Mouse (Mus musculus) cerebellum, postnatal 14 days (tissue): Measurements from ENCODE around the gene Zdhhc17.
A peak's percentile ranks its signal among the peaks of the same experiment; 100 is the strongest.

Source experiments
- DNase-seq, 2 experiments: peaks; one replicate each; pipeline ENCODE4 v3.0.0; 2021; ENCODE audit warnings: mixed read lengths in 2 of 2

The Zdhhc17 gene

GRCm38 (mm10) chr10:111004220-111004619 is 5.7 kb downstream of the Zdhhc17 start:
- no peak for DNase-seq

GRCm38 (mm10) chr10:110999201-110999600 is 10.7 kb downstream of the Zdhhc17 start:
- no peak for DNase-seq

- no peak for DNase-seq
These were observed 12.8 kb downstream of the Zdhhc17 start for GRCm38 (mm10) chr10:110997180-110997579.

- DNase-seq = no peak
These were observed 15.2 kb downstream of the Zdhhc17 start for GRCm38 (mm10) chr10:110994761-110995160.

GRCm38 (mm10) chr10:110993249-110993648 is 16.7 kb downstream of the Zdhhc17 start:
- DNase-seq = no peak

- peak; percentile 41 to 43 for DNase-seq
These were observed 17.9 kb downstream of the Zdhhc17 start for GRCm38 (mm10) chr10:110992047-110992431.

GRCm38 (mm10) chr10:110991307-110992046 is 18.5 kb downstream of the Zdhhc17 start:
- DNase-seq = no peak

- peak; percentile 44 to 51 for DNase-seq
These were observed 20.2 kb downstream of the Zdhhc17 start for GRCm38 (mm10) chr10:110989729-110990128.

- DNase-seq = no peak
These were observed 23.3 kb downstream of the Zdhhc17 start for GRCm38 (mm10) chr10:110986682-110987081.

- DNase-seq = no peak
These were observed 27.2 kb downstream of the Zdhhc17 start for GRCm38 (mm10) chr10:110982771-110983170.

GRCm38 (mm10) chr10:110980441-110980840 is 29.5 kb downstream of the Zdhhc17 start:
- no peak for DNase-seq

GRCm38 (mm10) chr10:110979431-110979830 is 30.5 kb downstream of the Zdhhc17 start:
- no peak for DNase-seq

- no peak for DNase-seq
These were observed 32.6 kb downstream of the Zdhhc17 start for GRCm38 (mm10) chr10:110977379-110977778.

GRCm38 (mm10) chr10:110976046-110976445 is 33.9 kb downstream of the Zdhhc17 start:
- peak; percentile 60 to 62 for DNase-seq

GRCm38 (mm10) chr10:110974885-110975284 is 35.1 kb downstream of the Zdhhc17 start:
- no peak for DNase-seq

GRCm38 (mm10) chr10:110974463-110974862 is 35.5 kb downstream of the Zdhhc17 start:
- DNase-seq = peak; percentile 78 to 84

GRCm38 (mm10) chr10:110971998-110972397 is 37.9 kb downstream of the Zdhhc17 start:
- no peak for DNase-seq

- DNase-seq = no peak
These were observed 38.5 kb downstream of the Zdhhc17 start for GRCm38 (mm10) chr10:110971483-110971882.

- DNase-seq = no peak
These were observed 38.9 kb downstream of the Zdhhc17 start for GRCm38 (mm10) chr10:110971044-110971443.

GRCm38 (mm10) chr10:110962172-110962571 is 47.8 kb downstream of the Zdhhc17 start:
- no peak for DNase-seq

- no peak for DNase-seq
These were observed 49.1 kb downstream of the Zdhhc17 start for GRCm38 (mm10) chr10:110960841-110961240.

- DNase-seq = no peak
These were observed 50.2 kb downstream of the Zdhhc17 start for GRCm38 (mm10) chr10:110959781-110960180.

GRCm38 (mm10) chr10:110958879-110959278 is 51.1 kb downstream of the Zdhhc17 start:
- DNase-seq = no peak

- peak in 1 of 2 experiments; percentile 21 for DNase-seq
These were observed 56.9 kb downstream of the Zdhhc17 start for GRCm38 (mm10) chr10:110952937-110953451.

- no peak for DNase-seq
These were observed 57.7 kb downstream of the Zdhhc17 start for GRCm38 (mm10) chr10:110952271-110952670.
